Mouse (Mus musculus) limb, embryonic 10.5 days (tissue): ENCODE results near the gene Chid1. TPM values are rescaled to one million over a fixed set of nuclear protein-coding genes. Genes with fewer than 3 reads are reported as not detected.

Experiments used
- DNase-seq: peaks from one replicate; pipeline ENCODE4 v3.0.0-alpha.2; 2017; ENCODE audit warnings: low spot score
- H3K27ac ChIP-seq: fragments of 300-500 bp; sonication (generic); 2 replicates; pipeline ENCODE4 v1.5.1; 2016; ENCODE audit warnings: mild to moderate bottlenecking
- H3K27me3 ChIP-seq: fragments of 300-500 bp; sonication (generic); 2 replicates; pipeline ENCODE4 v1.6.1; 2016; ENCODE audit warnings: low read depth, mild to moderate bottlenecking; ENCODE audit not compliant: poor library complexity, severe bottlenecking
- H3K36me3 ChIP-seq: fragments of 300-500 bp; sonication (generic); 2 replicates; pipeline ENCODE4 v1.6.1; 2016; ENCODE audit warnings: mild to moderate bottlenecking, moderate library complexity
- H3K4me1 ChIP-seq: fragments of 300-500 bp; sonication (generic); 2 replicates; pipeline ENCODE4 v1.6.1; 2016
- H3K4me3 ChIP-seq: fragments of 300-500 bp; sonication (generic); 2 replicates; pipeline ENCODE4 v1.5.1; 2016; ENCODE audit warnings: mild to moderate bottlenecking, moderate library complexity
- H3K9me3 ChIP-seq: fragments of 300-500 bp; sonication (generic); replicated peaks from 2 replicates; pipeline ENCODE4 v1.6.1; 2016; ENCODE audit warnings: mild to moderate bottlenecking
- WGBS: fragments of 180-500 bp; shearing (Covaris S2); methylation state at CpG from one replicate; pipeline ENCODE4 v1.1.7; 2016; 5-methylcytosine and 5-hydroxymethylcytosine counted together
- polyA plus RNA-seq: library from polyadenylated mRNA; unstranded; fragments of >200 nt; fragmentation: Nextera tagmentation; extraction: Ambion mirVana; gene quantifications from 2 replicates; pipeline ENCODE4 v1.2.1, GENCODE M21; 2016

The Chid1 gene
- polyA plus RNA-seq, 1 experiment from 2014 or later = 26.7 TPM

DNA sequence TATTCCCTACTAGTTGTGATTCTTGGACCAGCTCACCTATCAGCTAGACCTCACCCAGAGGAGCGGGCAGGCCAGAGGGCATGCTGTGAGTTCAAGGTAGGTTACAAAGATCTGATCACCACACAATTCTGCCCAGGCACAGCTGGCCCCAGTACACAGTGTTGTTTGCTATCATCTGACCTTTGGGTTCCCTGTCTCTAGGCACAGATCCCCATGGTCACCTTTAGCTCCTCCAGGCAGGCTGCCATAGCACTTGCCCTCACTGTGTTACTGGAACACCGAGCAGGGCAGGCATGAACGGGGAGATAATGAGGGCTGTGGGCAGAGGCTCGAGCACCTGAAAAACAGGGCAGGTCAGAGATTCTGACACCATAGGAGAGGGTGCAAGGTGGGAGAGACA is 22.0 kb downstream of the Chid1 start:
- H3K4me1 ChIP-seq = no peaks in the 10 kb centered on the region
- H3K36me3 ChIP-seq = peaks cover 41% of the 10 kb centered on the region
- H3K9me3 ChIP-seq = no peaks in the 10 kb centered on the region
- no peak overlapping the region for H3K27ac ChIP-seq
- no peaks in the 10 kb centered on the region for H3K27me3 ChIP-seq
- no peak for DNase-seq
- no peak overlapping the region for H3K4me3 ChIP-seq
- WGBS = 92% methylated on average over 4 of the region's 4 CpGs

GRCm38 (mm10) chr7:141510681-141511191 is 28.9 kb downstream of the Chid1 start:
- H3K27ac ChIP-seq = no peak overlapping the region
- no peaks in the 10 kb centered on the region for H3K4me1 ChIP-seq
- no peaks in the 10 kb centered on the region for H3K9me3 ChIP-seq
- WGBS = 76% methylated on average over 8 of the region's 8 CpGs
- H3K4me3 ChIP-seq = no peak overlapping the region
- H3K36me3 ChIP-seq = peaks cover 25% of the 10 kb centered on the region
- DNase-seq = no peak
- H3K27me3 ChIP-seq = no peaks in the 10 kb centered on the region

DNA sequence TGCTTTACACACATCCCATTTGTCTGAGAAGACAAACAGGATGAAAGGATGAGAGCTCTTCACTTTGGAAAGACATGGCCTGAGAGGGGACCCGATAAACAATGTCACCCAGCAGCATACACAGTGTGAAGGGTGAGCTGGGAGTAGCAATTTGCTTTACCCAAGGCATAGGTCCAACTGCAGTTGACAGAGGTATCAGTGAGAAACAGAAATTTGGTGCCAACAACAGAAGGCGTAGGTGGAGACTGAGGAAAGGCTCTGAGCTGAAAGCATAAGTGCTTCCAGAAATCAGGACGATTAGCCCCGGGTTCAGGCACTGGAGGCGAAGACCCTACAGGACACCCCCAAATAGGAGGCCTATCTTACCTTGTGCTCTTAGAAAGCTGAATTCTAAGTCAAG is 29.5 kb downstream of the Chid1 start:
- 91% methylated on average over 5 of the region's 5 CpGs for WGBS
- no peaks in the 10 kb centered on the region for H3K4me1 ChIP-seq
- H3K27ac ChIP-seq = no peak overlapping the region
- no peak for DNase-seq
- no peaks in the 10 kb centered on the region for H3K9me3 ChIP-seq
- H3K4me3 ChIP-seq = no peak overlapping the region
- no peaks in the 10 kb centered on the region for H3K27me3 ChIP-seq
- H3K36me3 ChIP-seq = peaks cover 20% of the 10 kb centered on the region

DNA sequence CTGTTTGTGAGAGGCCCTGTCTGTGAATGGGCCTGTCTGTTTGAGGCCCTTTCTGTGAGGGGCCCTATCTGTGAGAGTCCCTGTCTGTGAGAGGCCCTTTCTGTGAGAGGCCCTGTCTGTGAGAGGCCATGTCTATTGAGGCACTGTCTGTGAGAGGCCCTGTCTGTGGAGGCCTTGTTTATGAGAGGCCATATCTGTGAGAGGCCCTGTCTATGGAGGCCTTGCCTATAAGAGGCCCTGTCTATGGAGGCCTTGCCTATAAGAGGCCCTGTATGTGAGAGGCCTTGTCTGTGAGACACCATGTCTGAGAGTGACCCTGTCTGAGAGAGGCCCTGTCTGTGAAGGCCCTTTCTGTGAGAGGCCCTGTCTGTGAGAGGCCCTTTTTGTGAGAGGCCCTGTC is 31.5 kb downstream of the Chid1 start:
- Histone ChIP-seq H3K27ac (peak overlapping the region; percentile 46), H3K9me3 (no peaks in the 10 kb centered on the region), H3K36me3 (peaks cover 6% of the 10 kb centered on the region; the same call in 1 of the 2 replicates), H3K27me3 (no peaks in the 10 kb centered on the region), H3K4me3 (no peak overlapping the region), H3K4me1 (no peaks in the 10 kb centered on the region)
- no peak for DNase-seq

DNA sequence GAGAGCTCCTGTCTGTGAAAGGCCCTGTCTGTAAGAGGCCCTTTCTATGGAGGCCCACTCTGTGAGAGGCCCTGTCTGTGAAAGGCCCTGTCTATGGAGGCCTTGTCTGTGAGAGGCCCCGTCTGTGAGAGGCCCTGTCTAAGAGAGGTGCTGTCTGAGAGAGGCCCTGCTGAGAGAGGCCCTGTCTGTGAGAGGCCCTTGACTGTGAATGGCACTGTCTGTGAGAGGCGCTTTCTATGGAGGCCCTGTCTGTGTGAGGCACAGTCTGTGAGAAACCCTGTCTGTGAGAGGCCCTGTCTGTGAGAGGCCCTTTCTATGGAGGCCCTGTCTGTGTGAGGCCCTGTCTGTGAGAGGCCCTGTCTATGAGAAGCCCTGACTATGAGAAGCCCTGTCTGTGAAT is 33.4 kb downstream of the Chid1 start:
- Histone ChIP-seq H3K27me3 (no peaks in the 10 kb centered on the region), H3K27ac (peak overlapping the region; percentile 69), H3K4me1 (no peaks in the 10 kb centered on the region), H3K9me3 (no peaks in the 10 kb centered on the region), H3K4me3 (no peak overlapping the region), H3K36me3 (peaks cover 13% of the 10 kb centered on the region)
- WGBS = 91% methylated on average over 2 of the region's 2 CpGs
- no peak for DNase-seq

DNA sequence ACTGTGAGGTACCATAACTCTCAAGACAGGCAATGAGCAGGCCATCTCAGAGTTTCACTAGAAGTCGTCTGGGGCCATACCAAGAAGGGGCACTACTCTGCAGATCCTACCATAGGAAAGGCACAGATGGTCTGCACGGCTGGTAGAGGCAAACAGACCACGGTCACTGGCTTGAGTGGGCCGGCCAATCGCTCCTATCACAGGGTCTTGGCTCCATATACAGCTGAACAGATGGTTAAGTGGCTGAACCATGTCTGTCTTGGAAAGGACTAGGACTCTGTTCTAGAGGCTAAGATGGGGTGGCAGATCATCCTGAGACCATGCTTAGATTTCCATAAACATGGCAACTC is 37.1 kb downstream of the Chid1 start:
- no peak for DNase-seq
- WGBS = 94% methylated on average over 5 of the region's 5 CpGs
- H3K9me3 ChIP-seq = no peaks in the 10 kb centered on the region
- peaks cover 20% of the 10 kb centered on the region for H3K36me3 ChIP-seq
- no peaks in the 10 kb centered on the region for H3K27me3 ChIP-seq
- no peaks in the 10 kb centered on the region for H3K4me1 ChIP-seq
- no peak overlapping the region for H3K4me3 ChIP-seq
- H3K27ac ChIP-seq = no peak overlapping the region

DNA sequence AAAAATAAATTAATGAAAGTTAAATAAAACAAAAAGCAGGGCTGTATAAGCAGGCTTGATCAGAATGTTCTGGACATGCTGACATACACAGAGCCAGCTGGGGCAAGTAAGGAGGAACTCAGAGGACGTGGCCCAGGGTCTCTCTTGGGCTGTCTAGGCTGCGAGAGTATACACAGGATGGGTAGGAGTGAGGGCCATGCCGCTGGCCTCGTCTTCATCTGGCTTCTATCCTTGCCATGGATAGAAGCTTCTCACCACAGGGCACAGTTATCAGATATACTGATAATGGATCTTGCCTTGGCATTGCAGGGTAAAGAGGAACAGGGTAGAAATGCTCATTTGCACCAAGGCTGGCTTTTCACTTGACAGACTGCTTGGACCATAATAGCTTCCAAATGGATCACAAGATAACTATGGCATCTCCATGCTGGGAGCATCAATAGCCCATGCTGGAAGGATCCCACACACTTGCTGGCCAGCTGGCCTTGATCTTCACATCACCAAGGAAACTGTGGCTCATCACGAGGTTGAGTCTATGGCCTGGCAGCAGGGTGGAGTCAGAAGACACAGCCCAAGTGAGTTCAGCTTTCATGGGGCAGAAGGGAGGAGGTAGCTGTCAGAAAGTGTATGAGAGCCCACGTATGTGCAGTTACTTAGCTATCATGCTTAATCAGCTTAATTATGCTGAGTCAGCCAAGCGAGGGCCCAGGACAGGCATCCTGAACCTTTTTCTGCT is 37.7 kb downstream of the Chid1 start:
- 93% methylated on average over 7 of the region's 7 CpGs for WGBS
- Histone ChIP-seq H3K36me3 (peaks cover 20% of the 10 kb centered on the region), H3K4me1 (no peaks in the 10 kb centered on the region), H3K27ac (no peak overlapping the region), H3K27me3 (no peaks in the 10 kb centered on the region), H3K4me3 (no peak overlapping the region), H3K9me3 (no peaks in the 10 kb centered on the region)
- DNase-seq = no peak

- Histone ChIP-seq H3K27ac (no peak overlapping the region), H3K27me3 (no peaks in the 10 kb centered on the region), H3K4me3 (no peak overlapping the region), H3K9me3 (no peaks in the 10 kb centered on the region), H3K36me3 (peaks cover 42% of the 10 kb centered on the region), H3K4me1 (no peaks in the 10 kb centered on the region)
- DNase-seq = no peak
- 95% methylated on average over 3 of the region's 3 CpGs for WGBS
These were observed 42.1 kb downstream of the Chid1 start for GRCm38 (mm10) chr7:141497600-141497999.

GRCm38 (mm10) chr7:141495940-141496339 is 43.7 kb downstream of the Chid1 start:
- H3K27ac ChIP-seq = no peak overlapping the region
- H3K9me3 ChIP-seq = no peaks in the 10 kb centered on the region
- no peak for DNase-seq
- H3K4me1 ChIP-seq = no peaks in the 10 kb centered on the region
- no peak overlapping the region for H3K4me3 ChIP-seq
- 96% methylated on average over 4 of the region's 4 CpGs for WGBS
- H3K27me3 ChIP-seq = no peaks in the 10 kb centered on the region
- H3K36me3 ChIP-seq = peaks cover 44% of the 10 kb centered on the region

GRCm38 (mm10) chr7:141495379-141495778 is 44.3 kb downstream of the Chid1 start:
- Histone ChIP-seq H3K4me3 (no peak overlapping the region), H3K27me3 (no peaks in the 10 kb centered on the region), H3K36me3 (peaks cover 44% of the 10 kb centered on the region), H3K9me3 (no peaks in the 10 kb centered on the region), H3K4me1 (no peaks in the 10 kb centered on the region), H3K27ac (no peak overlapping the region)
- no peak for DNase-seq
- 84% methylated on average over 2 of the region's 2 CpGs for WGBS

GRCm38 (mm10) chr7:141493729-141494128 is 45.9 kb downstream of the Chid1 start:
- no peaks in the 10 kb centered on the region for H3K4me1 ChIP-seq
- peaks cover 32% of the 10 kb centered on the region for H3K36me3 ChIP-seq
- DNase-seq = no peak
- H3K27ac ChIP-seq = no peak overlapping the region
- no peaks in the 10 kb centered on the region for H3K9me3 ChIP-seq
- H3K4me3 ChIP-seq = no peak overlapping the region
- 87% methylated on average over 1 of the region's 1 CpGs for WGBS
- H3K27me3 ChIP-seq = no peaks in the 10 kb centered on the region

- no peak for DNase-seq
- no peak overlapping the region for H3K27ac ChIP-seq
- H3K36me3 ChIP-seq = peaks cover 32% of the 10 kb centered on the region
- no peaks in the 10 kb centered on the region for H3K4me1 ChIP-seq
- H3K27me3 ChIP-seq = no peaks in the 10 kb centered on the region
- 93% methylated on average over 5 of the region's 5 CpGs for WGBS
- H3K9me3 ChIP-seq = no peaks in the 10 kb centered on the region
- H3K4me3 ChIP-seq = no peak overlapping the region
These were observed 46.9 kb downstream of the Chid1 start for GRCm38 (mm10) chr7:141492738-141493137.

DNA sequence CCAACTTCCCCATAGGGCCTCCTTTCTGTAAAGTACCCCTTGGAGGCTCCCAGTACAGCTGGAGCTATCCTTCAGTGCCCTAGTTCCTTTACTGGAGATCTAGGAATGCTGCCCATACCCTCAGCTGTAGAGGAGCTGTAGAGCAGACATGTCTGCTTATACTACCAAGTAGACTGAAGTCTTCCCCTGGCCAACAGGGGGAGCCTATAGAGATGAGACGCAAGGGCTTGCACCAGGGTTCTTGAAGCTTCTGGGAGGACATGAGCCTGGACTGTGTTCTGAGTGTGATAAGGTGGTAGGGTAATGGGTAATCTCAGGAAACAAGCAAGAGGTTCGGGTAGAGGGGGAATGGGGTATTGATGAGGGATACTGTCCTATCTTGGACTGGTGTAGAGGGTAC is 48.5 kb downstream of the Chid1 start:
- no peaks in the 10 kb centered on the region for H3K27me3 ChIP-seq
- DNase-seq = no peak
- no peak overlapping the region for H3K4me3 ChIP-seq
- no peak overlapping the region for H3K27ac ChIP-seq
- WGBS = 81% methylated on average over 2 of the region's 2 CpGs
- no peaks in the 10 kb centered on the region for H3K4me1 ChIP-seq
- peaks cover 29% of the 10 kb centered on the region for H3K36me3 ChIP-seq
- no peaks in the 10 kb centered on the region for H3K9me3 ChIP-seq

GRCm38 (mm10) chr7:141487141-141487540 is 52.5 kb downstream of the Chid1 start:
- peaks cover 26% of the 10 kb centered on the region for H3K27me3 ChIP-seq
- no peak for DNase-seq
- peaks cover 8% of the 10 kb centered on the region for H3K36me3 ChIP-seq
- 84% methylated on average over 7 of the region's 7 CpGs for WGBS
- H3K4me1 ChIP-seq = peaks cover 7% of the 10 kb centered on the region
- no peaks in the 10 kb centered on the region for H3K9me3 ChIP-seq
- H3K4me3 ChIP-seq = no peak overlapping the region
- H3K27ac ChIP-seq = no peak overlapping the region
